Mouse (Mus musculus): ENCODE measurements around the gene Hoxb7. TPM values are rescaled to one million over a fixed set of nuclear protein-coding genes. Genes with fewer than 3 reads are reported as not detected.

Gene Hoxb7
- polyA plus RNA-seq, 1 experiment from 2014 or later = 45.6 TPM

GRCm38 (mm10) chr11:96318368-96319070, 32.1 kb downstream of the Hoxb7 start:
- Histone ChIP-seq H3K27ac (peak overlapping the region; percentile 99), H3K9me3 (ENCODE audit: control insufficient read depth, low read length) (no peaks in the 10 kb centered on the region), H3K27me3 (ENCODE audit: control insufficient read depth, insufficient read depth, low read length) (peaks cover 90% of the 10 kb centered on the region), H3K36me3 (replicated peaks; ENCODE audit: control insufficient read depth, insufficient read depth) (no peaks in the 10 kb centered on the region), H3K4me3 (replicated peaks; ENCODE audit: low read length) (peak overlapping the region; percentile 48), H3K9ac (peak overlapping the region; percentile 97), H3K4me2 (replicated peaks) (peak overlapping the region; percentile 77), H3K4me1 (replicated peaks; ENCODE audit: control insufficient read depth, insufficient read depth, low read length) (no peaks in the 10 kb centered on the region; the same call in 1 of the 2 replicates)
- WGBS = under 1% methylated on average over 36 of the region's 45 CpGs
- ATAC-seq (ENCODE audit: low FRiP score) (peak; percentile 71), DNase-seq (ENCODE audit: low spot score) (peak; percentile 77)

GRCm38 (mm10) chr11:96319071-96319902, 32.9 kb downstream of the Hoxb7 start:
- peak overlapping the region; percentile 97 for H3K9ac ChIP-seq
- ATAC-seq (ENCODE audit: low FRiP score) = peak; percentile 58
- peak overlapping the region; percentile 99 for H3K27ac ChIP-seq
- H3K4me1 ChIP-seq (replicated peaks; ENCODE audit: control insufficient read depth, insufficient read depth, low read length) = no peaks in the 10 kb centered on the region
- no peak for DNase-seq (ENCODE audit: low spot score)
- WGBS = under 1% methylated on average over 33 of the region's 34 CpGs
- H3K36me3 ChIP-seq (replicated peaks; ENCODE audit: control insufficient read depth, insufficient read depth) = no peaks in the 10 kb centered on the region
- H3K9me3 ChIP-seq (ENCODE audit: control insufficient read depth, low read length) = no peaks in the 10 kb centered on the region
- H3K27me3 ChIP-seq (ENCODE audit: control insufficient read depth, insufficient read depth, low read length) = peaks cover 88% of the 10 kb centered on the region
- peak overlapping the region; percentile 77 for H3K4me2 ChIP-seq (replicated peaks)
- H3K4me3 ChIP-seq (replicated peaks; ENCODE audit: low read length) = peak overlapping the region; percentile 48

GRCm38 (mm10) chr11:96319910-96320309, 33.5 kb downstream of the Hoxb7 start:
- DNase-seq (ENCODE audit: low spot score) = no peak
- H3K9me3 ChIP-seq (ENCODE audit: control insufficient read depth, low read length) = no peaks in the 10 kb centered on the region
- peak overlapping the region; percentile 99 for H3K27ac ChIP-seq
- H3K9ac ChIP-seq = peak overlapping the region; percentile 97
- H3K4me3 ChIP-seq (replicated peaks; ENCODE audit: low read length) = peak overlapping the region; percentile 48
- no peaks in the 10 kb centered on the region for H3K36me3 ChIP-seq (replicated peaks; ENCODE audit: control insufficient read depth, insufficient read depth)
- peak overlapping the region; percentile 77 for H3K4me2 ChIP-seq (replicated peaks)
- ATAC-seq (ENCODE audit: low FRiP score) = no peak
- H3K27me3 ChIP-seq (ENCODE audit: control insufficient read depth, insufficient read depth, low read length) = peaks cover 88% of the 10 kb centered on the region
- H3K4me1 ChIP-seq (replicated peaks; ENCODE audit: control insufficient read depth, insufficient read depth, low read length) = no peaks in the 10 kb centered on the region
- under 1% methylated on average over 29 of the region's 29 CpGs for WGBS

GRCm38 (mm10) chr11:96320688-96321087, 34.3 kb downstream of the Hoxb7 start:
- ATAC-seq (ENCODE audit: low FRiP score) (no peak), DNase-seq (ENCODE audit: low spot score) (no peak)
- peak overlapping the region; percentile 97 for H3K9ac ChIP-seq
- H3K27me3 ChIP-seq (ENCODE audit: control insufficient read depth, insufficient read depth, low read length) = peaks cover 88% of the 10 kb centered on the region
- H3K4me2 ChIP-seq (replicated peaks) = peak overlapping the region; percentile 77
- H3K36me3 ChIP-seq (replicated peaks; ENCODE audit: control insufficient read depth, insufficient read depth) = no peaks in the 10 kb centered on the region
- peak overlapping the region; percentile 99 for H3K27ac ChIP-seq
- peak overlapping the region; percentile 48 for H3K4me3 ChIP-seq (replicated peaks; ENCODE audit: low read length)
- H3K9me3 ChIP-seq (ENCODE audit: control insufficient read depth, low read length) = no peaks in the 10 kb centered on the region
- H3K4me1 ChIP-seq (replicated peaks; ENCODE audit: control insufficient read depth, insufficient read depth, low read length) = no peaks in the 10 kb centered on the region
- WGBS = 2% methylated on average over 17 of the region's 17 CpGs

- no peaks in the 10 kb centered on the region for H3K9me3 ChIP-seq (ENCODE audit: control insufficient read depth, low read length)
- H3K4me2 ChIP-seq (replicated peaks) = peak overlapping the region; percentile 77
- DNase-seq (ENCODE audit: low spot score) (no peak), ATAC-seq (ENCODE audit: low FRiP score) (no peak)
- H3K27ac ChIP-seq = peak overlapping the region; percentile 99
- H3K4me3 ChIP-seq (replicated peaks; ENCODE audit: low read length) = peak overlapping the region; percentile 48
- peak overlapping the region; percentile 97 for H3K9ac ChIP-seq
- H3K4me1 ChIP-seq (replicated peaks; ENCODE audit: control insufficient read depth, insufficient read depth, low read length) = no peaks in the 10 kb centered on the region
- H3K36me3 ChIP-seq (replicated peaks; ENCODE audit: control insufficient read depth, insufficient read depth) = no peaks in the 10 kb centered on the region
- peaks cover 89% of the 10 kb centered on the region for H3K27me3 ChIP-seq (ENCODE audit: control insufficient read depth, insufficient read depth, low read length)
- WGBS = 11% methylated on average over 5 of the region's 5 CpGs
These were observed 35.4 kb downstream of the Hoxb7 start for GRCm38 (mm10) chr11:96321846-96322245.

GRCm38 (mm10) chr11:96322738-96323137, 36.3 kb downstream of the Hoxb7 start:
- Histone ChIP-seq H3K9me3 (ENCODE audit: control insufficient read depth, low read length) (no peaks in the 10 kb centered on the region), H3K36me3 (replicated peaks; ENCODE audit: control insufficient read depth, insufficient read depth) (no peaks in the 10 kb centered on the region), H3K9ac (peak overlapping the region; percentile 97), H3K4me1 (replicated peaks; ENCODE audit: control insufficient read depth, insufficient read depth, low read length) (no peaks in the 10 kb centered on the region), H3K4me3 (replicated peaks; ENCODE audit: low read length) (peak overlapping the region; percentile 48), H3K27me3 (ENCODE audit: control insufficient read depth, insufficient read depth, low read length) (peaks cover 96% of the 10 kb centered on the region), H3K27ac (peak overlapping the region; percentile 99), H3K4me2 (replicated peaks) (peak overlapping the region; percentile 77)
- ATAC-seq (ENCODE audit: low FRiP score) = no peak
- WGBS = 5% methylated on average over 6 of the region's 6 CpGs
- DNase-seq (ENCODE audit: low spot score) = no peak

GRCm38 (mm10) chr11:96323154-96323553, 36.7 kb downstream of the Hoxb7 start, which contains the start of gene Hoxb3:
Gene Hoxb3, plus strand, starts transcription at chr11:96323326.
- H3K4me3 ChIP-seq (replicated peaks; ENCODE audit: low read length) = peak within 1 kb of the TSS; percentile 48
- DNase-seq (ENCODE audit: low spot score) = no peak
- H3K27me3 ChIP-seq (ENCODE audit: control insufficient read depth, insufficient read depth, low read length) = peaks cover 96% of the 10 kb centered on the region
- 3% methylated on average over 10 of the region's 10 CpGs for WGBS
- H3K36me3 ChIP-seq (replicated peaks; ENCODE audit: control insufficient read depth, insufficient read depth) = no peaks in the 10 kb centered on the region
- peak within 1 kb of the TSS; percentile 99 for H3K27ac ChIP-seq
- no peaks in the 10 kb centered on the region for H3K4me1 ChIP-seq (replicated peaks; ENCODE audit: control insufficient read depth, insufficient read depth, low read length)
- H3K9me3 ChIP-seq (ENCODE audit: control insufficient read depth, low read length) = no peaks in the 10 kb centered on the region
- H3K9ac ChIP-seq = peak within 1 kb of the TSS; percentile 97
- ATAC-seq (ENCODE audit: low FRiP score) = no peak
- H3K4me2 ChIP-seq (replicated peaks) = peak within 1 kb of the TSS; percentile 77

GRCm38 (mm10) chr11:96324125-96324524, 37.7 kb downstream of the Hoxb7 start:
- ATAC-seq (ENCODE audit: low FRiP score) = no peak
- 1% methylated on average over 5 of the region's 5 CpGs for WGBS
- Histone ChIP-seq H3K27me3 (ENCODE audit: control insufficient read depth, insufficient read depth, low read length) (peaks cover 96% of the 10 kb centered on the region), H3K27ac (peak overlapping the region; percentile 99), H3K36me3 (replicated peaks; ENCODE audit: control insufficient read depth, insufficient read depth) (no peaks in the 10 kb centered on the region), H3K4me2 (replicated peaks) (peak overlapping the region; percentile 77), H3K9ac (peak overlapping the region; percentile 97), H3K4me1 (replicated peaks; ENCODE audit: control insufficient read depth, insufficient read depth, low read length) (no peaks in the 10 kb centered on the region), H3K4me3 (replicated peaks; ENCODE audit: low read length) (peak overlapping the region; percentile 48), H3K9me3 (ENCODE audit: control insufficient read depth, low read length) (no peaks in the 10 kb centered on the region)
- DNase-seq (ENCODE audit: low spot score) = no peak

GRCm38 (mm10) chr11:96324965-96325364, 38.5 kb downstream of the Hoxb7 start:
- H3K4me3 ChIP-seq (replicated peaks; ENCODE audit: low read length) = peak overlapping the region; percentile 48
- no peaks in the 10 kb centered on the region for H3K9me3 ChIP-seq (ENCODE audit: control insufficient read depth, low read length)
- peak overlapping the region; percentile 77 for H3K4me2 ChIP-seq (replicated peaks)
- peaks cover 96% of the 10 kb centered on the region for H3K27me3 ChIP-seq (ENCODE audit: control insufficient read depth, insufficient read depth, low read length)
- DNase-seq (ENCODE audit: low spot score) = no peak
- 2% methylated on average over 8 of the region's 8 CpGs for WGBS
- peak overlapping the region; percentile 97 for H3K9ac ChIP-seq
- no peaks in the 10 kb centered on the region for H3K36me3 ChIP-seq (replicated peaks; ENCODE audit: control insufficient read depth, insufficient read depth)
- no peak for ATAC-seq (ENCODE audit: low FRiP score)
- H3K27ac ChIP-seq = peak overlapping the region; percentile 99
- H3K4me1 ChIP-seq (replicated peaks; ENCODE audit: control insufficient read depth, insufficient read depth, low read length) = no peaks in the 10 kb centered on the region
